Mouse (Mus musculus) C2C12 (cell line): ENCODE measurements around the gene Gm21974. TPM values are rescaled to one million over a fixed set of nuclear protein-coding genes. Genes with fewer than 3 reads are reported as not detected.
"Not testable (repeated sequence)": the region's sequence is repeated elsewhere in the genome, so short reads cannot be mapped to it uniquely, and the experiment has no call there.

ENCODE experiments used
- H3K27me3 ChIP-seq: one replicate; pipeline ENCODE4 v1.6.1; 2011; ENCODE audit not compliant: control insufficient read depth, insufficient read depth, insufficient read length
- H3K36me3 ChIP-seq: one replicate; pipeline ENCODE4 v1.6.1; 2011; ENCODE audit not compliant: control insufficient read depth, insufficient read depth
- H3K4me3 ChIP-seq: one replicate; pipeline ENCODE4 v1.5.1; 2011; ENCODE audit warnings: mild to moderate bottlenecking, control low read depth; ENCODE audit not compliant: poor library complexity, insufficient read depth, severe bottlenecking
- H3K79me2 ChIP-seq: one replicate; pipeline ENCODE4 v1.6.1; 2011; ENCODE audit not compliant: control insufficient read depth, insufficient read depth
- H3K79me3 ChIP-seq: one replicate; pipeline ENCODE4 v1.6.1; 2011; ENCODE audit warnings: low read depth, control low read depth
- H3ac ChIP-seq: one replicate; pipeline ENCODE3; 2011; ENCODE audit warnings: low read depth; ENCODE audit not compliant: control insufficient read depth, insufficient read length
- CEBPB ChIP-seq: IDR thresholded peaks from one replicate; pipeline ENCODE4 v1.6.1; 2011; ENCODE audit warnings: low read depth, mild to moderate bottlenecking, control low read depth, moderate library complexity
- CTCF ChIP-seq: IDR thresholded peaks from one replicate; pipeline ENCODE4 v1.5.1; 2011; ENCODE audit not compliant: control insufficient read depth, insufficient read depth, insufficient read length
- FOSL1 ChIP-seq: IDR thresholded peaks from one replicate; pipeline ENCODE4 v1.8.0; 2011; ENCODE audit warnings: mild to moderate bottlenecking, low read length; ENCODE audit not compliant: poor library complexity, insufficient read depth, severe bottlenecking
- MAX ChIP-seq: IDR thresholded peaks from one replicate; pipeline ENCODE4 v1.6.1; 2011; ENCODE audit warnings: mild to moderate bottlenecking, control low read depth
- MYOD1 ChIP-seq: IDR thresholded peaks from one replicate; pipeline ENCODE4 v1.6.1; 2011; ENCODE audit warnings: low read depth; ENCODE audit not compliant: control insufficient read depth, insufficient read length
- MYOG ChIP-seq: IDR thresholded peaks from one replicate; pipeline ENCODE4 v1.6.1; 2011; ENCODE audit not compliant: control insufficient read depth, insufficient read length; ENCODE audit errors: extremely low read depth
- USF1 ChIP-seq: IDR thresholded peaks from one replicate; pipeline ENCODE4 v1.6.1; 2011; ENCODE audit warnings: low read depth, mild to moderate bottlenecking, control low read depth, moderate library complexity
- long read RNA-seq, 2 experiments: library from polyadenylated mRNA; unstranded; transcript quantifications; one replicate each; pipeline ENCODE4 v2.0.0; 2019 to 2020
- polyA plus RNA-seq: library from polyadenylated mRNA; unstranded; fragments of >200 nt; fragmentation: generic; extraction: Trizol; gene quantifications from one replicate; pipeline ENCODE4 v1.2.1, GENCODE M21; 2012; ENCODE audit warnings: missing spikeins

Gm21974 gene
- not detected for polyA plus RNA-seq
- long read RNA-seq, experiment 1, partial matches to known transcripts, result 1 of 3 reads
- long read RNA-seq, experiment 1, other reads (novel, unspliced or antisense), result 2 of 3 reads
- long read RNA-seq, experiment 2, partial matches to known transcripts, result 0 of 1 reads
- long read RNA-seq, experiment 2, other reads (novel, unspliced or antisense), result 1 of 1 reads

DNA sequence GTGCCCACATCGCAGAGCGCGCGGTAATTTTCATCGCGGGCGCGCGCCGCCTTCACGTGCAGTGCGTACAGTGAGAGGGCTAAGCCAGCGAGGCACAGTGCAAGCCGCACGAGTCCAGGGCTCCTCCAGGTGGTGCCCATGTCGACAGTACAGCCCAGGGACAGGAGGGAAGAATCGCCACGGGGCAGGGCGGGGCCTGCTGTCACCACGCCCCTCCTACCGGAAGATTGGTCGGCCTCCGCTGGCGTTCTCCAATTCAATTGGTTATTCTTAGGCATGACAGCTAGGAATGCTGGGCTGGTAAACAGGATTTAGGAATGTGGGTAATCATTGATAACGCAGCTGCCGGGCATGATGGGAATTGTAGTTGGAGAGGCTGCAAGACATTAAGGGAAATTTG is at the start of gene Gm21974, which contains the start of gene Vkorc1:
Gm21974 (minus strand) TSS at position 13 of the 400 bp plus-strand sequence.
Vkorc1 (minus strand) TSS at position 176 of the 400 bp plus-strand sequence.
- TF ChIP-seq CEBPB (no peak), CTCF (peak; percentile 23), MAX (peak; percentile 71), USF1 (no peak), FOSL1 (no peak), MYOG (no peak), MYOD1 (no peak)
- Histone ChIP-seq H3ac (peak within 1 kb of the TSS; percentile 15), H3K79me2 (no peaks in the 10 kb centered on the region), H3K79me3 (no peaks in the 10 kb centered on the region), H3K4me3 (peak within 1 kb of the TSS; percentile 31), H3K36me3 (no peaks in the 10 kb centered on the region), H3K27me3 (peaks cover 9% of the 10 kb centered on the region)

- Histone ChIP-seq H3K79me3 (no peaks in the 10 kb centered on the region), H3K79me2 (no peaks in the 10 kb centered on the region), H3K27me3 (peaks cover 30% of the 10 kb centered on the region), H3K4me3 (no peak overlapping the region), H3K36me3 (no peaks in the 10 kb centered on the region), H3ac (no peak overlapping the region)
- no peak for TF ChIP-seq MYOG
- TF ChIP-seq MYOD1, result no peak
- TF ChIP-seq CEBPB, result no peak
- TF ChIP-seq CTCF, result no peak
- no peak for TF ChIP-seq MAX
- no peak for TF ChIP-seq FOSL1
- no peak for TF ChIP-seq USF1
Observed at GRCm38 (mm10) chr7:127944614-127945013, 49.4 kb upstream of the Gm21974 start.

DNA sequence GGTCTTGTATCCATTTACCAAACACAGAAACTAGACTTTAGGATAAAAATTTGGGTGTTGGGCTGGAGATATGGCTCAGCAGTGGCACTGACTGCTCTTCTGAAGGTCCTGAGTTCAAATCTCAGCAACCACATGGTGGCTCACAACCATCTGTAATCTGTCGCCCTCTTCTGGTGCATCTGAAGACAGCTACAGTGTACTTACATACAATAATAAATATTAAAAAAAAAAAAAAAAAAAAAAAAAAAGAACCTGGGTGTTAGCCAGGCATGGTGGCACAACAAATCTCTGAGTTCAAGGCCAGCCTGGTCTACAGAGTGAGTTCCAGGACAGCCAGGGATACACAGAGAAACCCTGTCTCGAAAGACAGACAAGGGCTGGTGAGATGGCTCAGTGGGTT is 46.8 kb upstream of the Gm21974 start:
- H3ac ChIP-seq, H3K36me3 ChIP-seq, H3K79me2 ChIP-seq, H3K79me3 ChIP-seq, H3K4me3 ChIP-seq: not testable (repeated sequence)
- peaks cover 30% of the 10 kb centered on the region for H3K27me3 ChIP-seq

DNA sequence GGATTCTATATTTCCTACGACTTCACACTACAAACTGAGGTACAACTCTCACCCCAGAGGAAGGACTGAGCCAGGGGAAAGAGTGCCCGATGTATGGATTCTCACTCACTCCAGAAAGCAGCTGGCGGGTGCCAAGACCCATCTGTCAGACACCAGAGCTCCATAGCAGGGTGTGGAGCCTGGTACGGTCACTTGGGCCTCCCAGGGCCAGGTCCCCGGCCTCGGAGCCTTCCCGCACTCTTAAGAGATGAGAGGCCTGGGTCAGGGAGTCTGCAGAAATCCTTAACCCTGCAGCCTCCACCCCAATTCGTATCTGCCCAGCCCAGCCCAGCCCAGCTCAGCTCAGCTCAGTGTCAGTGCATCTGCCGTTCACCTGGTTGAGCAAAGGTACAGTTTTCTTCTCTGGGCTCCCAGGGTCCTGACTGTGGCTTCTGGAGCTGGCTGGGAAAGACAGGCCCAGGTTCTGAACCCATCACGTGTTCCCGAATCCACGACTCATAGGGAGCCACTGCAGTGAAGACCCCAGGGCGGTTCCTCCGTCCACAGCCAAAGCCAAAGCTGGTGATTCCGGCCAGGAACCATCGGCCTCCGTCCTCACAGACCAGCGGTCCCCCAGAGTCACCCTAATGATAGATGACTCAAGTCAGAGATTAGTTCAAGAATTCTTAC is 41.1 kb upstream of the Gm21974 start:
- TF ChIP-seq CEBPB (no peak), USF1 (no peak), FOSL1 (no peak), CTCF (no peak), MYOD1 (no peak), MYOG (no peak), MAX (no peak)
- Histone ChIP-seq H3K4me3 (no peak overlapping the region), H3K27me3 (no peaks in the 10 kb centered on the region), H3K79me3 (no peaks in the 10 kb centered on the region), H3ac (peak overlapping the region; percentile 87), H3K36me3 (no peaks in the 10 kb centered on the region), H3K79me2 (no peaks in the 10 kb centered on the region)

DNA sequence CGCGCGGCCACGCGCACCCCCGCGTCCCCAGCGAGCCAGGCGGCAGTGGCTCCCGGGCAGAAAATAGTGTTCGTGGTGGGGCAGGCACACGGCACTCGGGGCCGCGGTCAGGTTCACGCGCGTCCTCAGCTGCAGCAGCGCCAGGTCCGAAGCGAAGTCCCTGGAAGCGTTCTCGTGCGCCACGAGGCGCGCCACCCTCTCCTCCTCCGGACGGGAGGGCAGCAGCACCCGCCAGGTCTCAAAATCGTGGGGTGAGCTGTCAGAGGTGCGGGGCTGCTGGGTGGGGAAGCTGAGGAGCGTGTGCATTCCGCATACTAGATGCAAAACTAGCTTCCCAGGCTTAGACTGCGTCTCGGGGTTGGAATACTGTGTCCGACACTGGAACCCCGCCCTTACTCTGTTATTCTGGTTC is 40.5 kb upstream of the Gm21974 start:
- H3K27me3 ChIP-seq, result no peaks in the 10 kb centered on the region
- TF ChIP-seq FOSL1 (no peak), CTCF (no peak), CEBPB (no peak), MYOD1 (no peak), MYOG (no peak), MAX (no peak), USF1 (no peak)
- H3K79me3 ChIP-seq, result no peaks in the 10 kb centered on the region
- H3K36me3 ChIP-seq, result no peaks in the 10 kb centered on the region
- H3K79me2 ChIP-seq, result no peaks in the 10 kb centered on the region
- H3K4me3 ChIP-seq, result peak overlapping the region; percentile 34
- H3ac ChIP-seq, result peak overlapping the region; percentile 87

- Histone ChIP-seq H3K27me3 (no peaks in the 10 kb centered on the region), H3ac (peak overlapping the region; percentile 87)
Observed at GRCm38 (mm10) chr7:127935028-127935722, 39.9 kb upstream of the Gm21974 start.

More at GRCm38 (mm10) chr7:127935028-127935722, 39.9 kb upstream of the Gm21974 start:
- Histone ChIP-seq H3K79me2 (no peaks in the 10 kb centered on the region), H3K79me3 (no peaks in the 10 kb centered on the region), H3K4me3 (peak overlapping the region; percentile 34), H3K36me3 (no peaks in the 10 kb centered on the region)
- TF ChIP-seq MYOG (no peak), MYOD1 (peak; percentile 61), CTCF (peak; percentile 97)
